Mouse (Mus musculus): Measurements from ENCODE around the gene Pnmal2.
"Not testable (repeated sequence)": the region's sequence is repeated elsewhere in the genome, so short reads cannot be mapped to it uniquely, and the experiment has no call there.

- not testable (repeated sequence) for TF ChIP-seq POLR2A (IDR thresholded peaks at IDR 0.05; ENCODE audit: low read depth, low read length); CTCF (IDR thresholded peaks at IDR 0.05; ENCODE audit: borderline replicate concordance, insufficient read depth, low read length)
Observed at GRCm38 (mm10) chr7:16953776-16954175, 9.3 kb downstream of the Pnmal2 start.
